Mouse (Mus musculus) ES-Bruce4 (cell line): ENCODE results near the gene Gm26602.

Experiments
- CTCF ChIP-seq: IDR thresholded peaks from one replicate; pipeline ENCODE4 v1.8.1; 2011; ENCODE audit warnings: low read depth, low read length
- POLR2A ChIP-seq: IDR thresholded peaks from one replicate; pipeline ENCODE4 v1.8.1; 2011; ENCODE audit warnings: low read length; ENCODE audit not compliant: insufficient read depth

GRCm38 (mm10) chr10:79959847-79960601, 49.4 kb downstream of the Gm26602 start, which contains the start of gene Wdr18:
- TF ChIP-seq CTCF (peak; percentile 96), POLR2A (peak; percentile 31)
